Mouse (Mus musculus) heart, adult 2 months (tissue): ENCODE data around the gene Rrp36. TPM values are rescaled to one million over a fixed set of nuclear protein-coding genes. Genes with fewer than 3 reads are reported as not detected.
A peak's percentile ranks its signal among the peaks of the same experiment; 100 is the strongest.

Experiments used
- DNase-seq, 2 experiments: peaks; one replicate each; pipeline ENCODE4 v3.0.0; 2021
- H3K27ac ChIP-seq: fragments of 200-600 bp; 2 replicates; pipeline ENCODE4 v1.8.1; 2022
- H3K27me3 ChIP-seq: fragments of 200-500 bp; 2 replicates; pipeline ENCODE4 v1.6.1; 2012; ENCODE audit warnings: mild to moderate bottlenecking, low read length, inconsistent platforms, mixed read lengths; ENCODE audit not compliant: control insufficient read depth, insufficient read depth
- H3K36me3 ChIP-seq: fragments of 200-500 bp; 2 replicates; pipeline ENCODE4 v1.6.1; 2012; ENCODE audit warnings: low read length, inconsistent platforms; ENCODE audit not compliant: control insufficient read depth, insufficient read depth
- H3K4me1 ChIP-seq: fragments of 200-500 bp; 2 replicates; pipeline ENCODE4 v1.6.1; 2011; ENCODE audit warnings: low read length; ENCODE audit not compliant: control insufficient read depth, insufficient read depth
- H3K4me3 ChIP-seq: fragments of 200-600 bp; 2 replicates; pipeline ENCODE4 v1.8.1; 2022
- H3K79me2 ChIP-seq: fragments of 200-500 bp; replicated peaks from 2 replicates; pipeline ENCODE4 v1.6.1; 2012; ENCODE audit warnings: mild to moderate bottlenecking, inconsistent platforms, low read length, moderate library complexity, mixed read lengths; ENCODE audit not compliant: control insufficient read depth, insufficient read depth
- H3K9ac ChIP-seq: fragments of 200-500 bp; 2 replicates; pipeline ENCODE4 v1.6.1; 2012; ENCODE audit warnings: low read depth, mild to moderate bottlenecking, control low read depth, inconsistent platforms, low read length, mixed read lengths
- CTCF ChIP-seq: fragments of 200-600 bp; IDR thresholded peaks from 2 replicates; pipeline ENCODE4 v1.8.1; 2022; ENCODE audit warnings: antibody characterized with exemption, mild to moderate bottlenecking, moderate library complexity
- EP300 ChIP-seq: fragments of 200-500 bp; IDR thresholded peaks from 2 replicates; pipeline ENCODE4 v1.6.1; 2011; ENCODE audit warnings: low read depth, low read length, control low read depth; ENCODE audit not compliant: insufficient read depth
- POLR2A ChIP-seq: fragments of 200-500 bp; IDR thresholded peaks from 2 replicates; pipeline ENCODE4 v1.6.1; 2011; ENCODE audit warnings: mild to moderate bottlenecking, low read depth, low read length, control low read depth; ENCODE audit not compliant: insufficient read depth
- WGBS: fragments of 180-500 bp; shearing (Covaris S2); methylation state at CpG from one replicate; pipeline ENCODE4 v1.1.7; 2018; 5-methylcytosine and 5-hydroxymethylcytosine counted together
- intact Hi-C: fragments of 180-260 bp; cut with DNase I; formaldehyde crosslinking; loops from one replicate; pipeline ENCODE4 v1.15.1; 2025
- polyA plus RNA-seq: library from polyadenylated mRNA; depleted of rRNA; stranded (reverse); fragments of >200 nt; gene quantifications from 2 replicates; pipeline ENCODE4 v1.2.3, GENCODE M21; 2012
- total RNA-seq, 2 experiments: library from RNA; stranded (reverse); gene quantifications; 2 replicates each; pipeline ENCODE4 v1.2.3; 2021

The Rrp36 gene
- total and polyA plus RNA-seq, 3 experiments = 10.7 to 19.4 (median 11.3) TPM

DNA sequence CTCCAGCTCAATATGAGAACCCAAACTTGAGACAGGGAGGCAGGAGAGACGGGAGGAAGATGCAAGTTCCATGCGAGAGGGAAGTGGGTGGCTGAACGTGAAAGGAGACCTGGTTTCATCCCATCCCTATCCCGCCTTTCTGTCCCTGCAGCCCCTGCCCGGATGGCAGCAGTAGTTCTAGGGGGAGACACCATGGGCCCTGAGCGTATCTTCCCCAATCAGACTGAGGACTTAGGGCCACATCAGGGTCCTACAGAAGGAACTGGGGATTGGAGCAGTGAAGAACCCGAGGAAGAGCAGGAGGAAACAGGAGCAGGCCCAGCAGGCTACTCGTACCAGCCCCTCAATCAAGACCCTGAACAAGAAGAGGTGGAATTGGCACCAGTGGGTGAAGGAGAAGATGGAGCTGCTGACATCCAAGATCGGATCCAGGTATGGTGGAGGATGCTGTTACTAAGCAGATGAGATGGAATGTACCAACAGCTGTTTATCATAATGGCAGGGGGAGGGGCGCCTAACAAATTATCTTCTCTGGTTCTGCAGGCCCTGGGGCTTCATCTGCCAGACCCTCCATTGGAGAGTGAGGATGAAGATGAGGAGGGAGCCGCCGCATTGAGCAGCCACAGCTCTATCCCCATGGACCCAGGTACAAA lies 7.4 kb upstream of the Rrp36 start:
- Histone ChIP-seq H3K36me3 (no peaks in the 10 kb centered on the region), H3K4me3 (peak overlapping the region; percentile 95), H3K79me2 (no peaks in the 10 kb centered on the region), H3K9ac (peak overlapping the region; percentile 64), H3K27me3 (no peaks in the 10 kb centered on the region), H3K27ac (peak overlapping the region; percentile 84), H3K4me1 (peaks cover 8% of the 10 kb centered on the region)
- 24% methylated on average over 12 of the region's 12 CpGs for whole genome bisulfite sequencing
- no peak for DNase-seq
- TF ChIP-seq POLR2A (no peak), CTCF (no peak), EP300 (no peak)
- intact Hi-C loops = loop anchor here (1.0 to 2.0 kb wide), 3 partner anchors 21 to 35 kb away; partner anchors contain the start of genes Klc4 and Mrpl2

GRCm38 (mm10) chr17:46680760-46681373 lies 6.7 kb upstream of the Rrp36 start, which contains the start of gene Klhdc3:
Klhdc3 (minus strand) TSS chr17:46680914.
- peak within 1 kb of the TSS; percentile 95 for H3K27ac ChIP-seq
- H3K4me3 ChIP-seq = peak within 1 kb of the TSS; percentile 95
- peaks cover 8% of the 10 kb centered on the region for H3K4me1 ChIP-seq
- no peaks in the 10 kb centered on the region for H3K79me2 ChIP-seq
- intact Hi-C loops = loop anchor here (1.0 to 2.0 kb wide), 2 partner anchors 32 to 35 kb away; partner anchors contain the start of genes Klc4 and Mrpl2
- peak within 1 kb of the TSS; percentile 81 for H3K9ac ChIP-seq
- WGBS = under 1% methylated on average over 49 of the region's 49 CpGs
- DNase-seq = peak; percentile 96 to 98
- H3K36me3 ChIP-seq = no peaks in the 10 kb centered on the region
- no peaks in the 10 kb centered on the region for H3K27me3 ChIP-seq
- TF ChIP-seq EP300 (0 out of 2 replicates have a peak, but pooled peaks have one; percentile 3), CTCF (no peak), POLR2A (peak; percentile 52)

GRCm38 (mm10) chr17:46679843-46680759 lies 5.9 kb upstream of the Rrp36 start:
- peaks cover 8% of the 10 kb centered on the region for H3K4me1 ChIP-seq
- DNase-seq = no peak
- H3K27me3 ChIP-seq = no peaks in the 10 kb centered on the region
- peak overlapping the region; percentile 81 for H3K9ac ChIP-seq
- H3K79me2 ChIP-seq = no peaks in the 10 kb centered on the region
- no peaks in the 10 kb centered on the region for H3K36me3 ChIP-seq
- H3K27ac ChIP-seq = peak overlapping the region; percentile 95
- intact Hi-C loops = loop anchor here (2.0 kb wide), 2 partner anchors 17 to 33 kb away; no protein-coding TSS in a partner anchor
- peak overlapping the region; percentile 95 for H3K4me3 ChIP-seq
- 1% methylated on average over 33 of the region's 34 CpGs for WGBS
- TF ChIP-seq CTCF = peak; percentile 61
- TF ChIP-seq POLR2A = no peak

- no peaks in the 10 kb centered on the region for H3K27me3 ChIP-seq
- no peaks in the 10 kb centered on the region for H3K79me2 ChIP-seq
- peaks cover 8% of the 10 kb centered on the region for H3K4me1 ChIP-seq
- peak; percentile 35 to 53 for DNase-seq
- peak overlapping the region; percentile 95 for H3K4me3 ChIP-seq
- WGBS = 25% methylated on average over 9 of the region's 9 CpGs
- peak overlapping the region; percentile 52 for H3K9ac ChIP-seq
- peak overlapping the region; percentile 95 for H3K27ac ChIP-seq
- no peaks in the 10 kb centered on the region for H3K36me3 ChIP-seq
- TF ChIP-seq CTCF (no peak), POLR2A (peak; percentile 40), EP300 (peak; percentile 59; the same call in 1 of the 2 replicates)
- intact Hi-C loops = loop anchor here (2.0 kb wide), 1 partner anchor 16 kb away; no protein-coding TSS in a partner anchor
Measured at GRCm38 (mm10) chr17:46678911-46679310, 4.8 kb upstream of the Rrp36 start.

- DNase-seq = peak; percentile 41 to 48
- intact Hi-C loops = loop anchor here (2.0 kb wide), 1 partner anchor 16 kb away; no protein-coding TSS in a partner anchor
- H3K4me1 ChIP-seq = peaks cover 10% of the 10 kb centered on the region
- peak within 1 kb of the TSS; percentile 95 for H3K4me3 ChIP-seq
- H3K36me3 ChIP-seq = no peaks in the 10 kb centered on the region
- 63% methylated on average over 9 of the region's 9 CpGs for WGBS
- H3K27me3 ChIP-seq = no peaks in the 10 kb centered on the region
- peak within 1 kb of the TSS; percentile 52 for H3K9ac ChIP-seq
- no peak for TF ChIP-seq CTCF
- no peak for TF ChIP-seq EP300
- TF ChIP-seq POLR2A = no peak
- no peaks in the 10 kb centered on the region for H3K79me2 ChIP-seq
- peak within 1 kb of the TSS; percentile 95 for H3K27ac ChIP-seq
Measured at GRCm38 (mm10) chr17:46678416-46678815, 4.3 kb upstream of the Rrp36 start, which contains the start of gene Mea1. Mea1 (plus strand) TSS chr17:46678793.
